Mouse (Mus musculus): Measurements from ENCODE around the gene Gla. TPM values are rescaled to one million over a fixed set of nuclear protein-coding genes. Genes with fewer than 3 reads are reported as not detected.

The Gla gene
- 1 to 10 TPM; 5.4 to 5.8 TPM for total RNA-seq (2021)
- long read RNA-seq, experiment 1, partial matches to known transcripts = 0 of 3 reads
- long read RNA-seq, experiment 1, other reads (novel, unspliced or antisense) = 0 of 3 reads
- long read RNA-seq, experiment 2, partial matches to known transcripts = 0 of 1 reads
- long read RNA-seq, experiment 2, other reads (novel, unspliced or antisense) = 0 of 1 reads

GRCm38 (mm10) chrX:134600659-134601379 lies at the start of gene Gla, which contains the start of gene Hnrnph2:
TSS of gene Gla (minus strand) at chrX:134601125.
TSS of gene Hnrnph2 (plus strand) at chrX:134601179.
- DNase-seq = peak; percentile 87

GRCm38 (mm10) chrX:134648031-134648692 lies 47.2 kb upstream of the Gla start:
- DNase-seq = peak; percentile 79

GRCm38 (mm10) chrX:134647421-134647820 lies 46.5 kb upstream of the Gla start:
- no peak for DNase-seq

GRCm38 (mm10) chrX:134646338-134646737 lies 45.4 kb upstream of the Gla start:
- no peak for DNase-seq

- DNase-seq = no peak
These were observed 40.3 kb upstream of the Gla start for GRCm38 (mm10) chrX:134641000-134641760.

- no peak for DNase-seq
These were observed 34.9 kb upstream of the Gla start for GRCm38 (mm10) chrX:134635860-134636259.

- DNase-seq = no peak
These were observed 34.2 kb upstream of the Gla start for GRCm38 (mm10) chrX:134635111-134635510.

GRCm38 (mm10) chrX:134632710-134633109 lies 31.8 kb upstream of the Gla start:
- DNase-seq = no peak

- DNase-seq = no peak
These were observed 27.3 kb upstream of the Gla start for GRCm38 (mm10) chrX:134628200-134628599.

GRCm38 (mm10) chrX:134623350-134623749 lies 22.4 kb upstream of the Gla start:
- DNase-seq = no peak

GRCm38 (mm10) chrX:134621685-134622084 lies 20.8 kb upstream of the Gla start:
- no peak for DNase-seq

- no peak for DNase-seq
These were observed 19.4 kb upstream of the Gla start for GRCm38 (mm10) chrX:134620254-134620865.

GRCm38 (mm10) chrX:134619695-134620094 lies 18.8 kb upstream of the Gla start:
- DNase-seq = no peak

GRCm38 (mm10) chrX:134614306-134614705 lies 13.4 kb upstream of the Gla start:
- no peak for DNase-seq

- peak; percentile 64 for DNase-seq
These were observed 11.5 kb upstream of the Gla start for GRCm38 (mm10) chrX:134612285-134612959.

GRCm38 (mm10) chrX:134610984-134611383 lies 10.1 kb upstream of the Gla start:
- DNase-seq = no peak

GRCm38 (mm10) chrX:134609472-134609871 lies 8.5 kb upstream of the Gla start:
- DNase-seq = peak; percentile 11

- peak; percentile 13 for DNase-seq
These were observed 625 bp upstream of the Gla start for GRCm38 (mm10) chrX:134601380-134602120.

- no peak for DNase-seq
These were observed 881 bp downstream of the Gla start for GRCm38 (mm10) chrX:134599922-134600565.

GRCm38 (mm10) chrX:134589836-134590235 lies 11.1 kb downstream of the Gla start:
- DNase-seq = no peak

Measured in adrenal gland, postnatal 10 days (tissue).